Mouse (Mus musculus) heart, postnatal 10 days (tissue): ENCODE measurements at regions not wholly inside any gene's neighbourhood (a gene's known extent, or its start where the extent isn't known, plus 50 kb on each side); places are given as distances from the start of the nearest gene placed in this dataset.

ENCODE experiments used
- DNase-seq, 2 experiments: peaks; one replicate each; pipeline ENCODE4 v3.0.0; 2021
- intact Hi-C: fragments of 180-260 bp; cut with DNase I; formaldehyde crosslinking; loops from one replicate; pipeline ENCODE4 v1.15.1; 2025

DNA sequence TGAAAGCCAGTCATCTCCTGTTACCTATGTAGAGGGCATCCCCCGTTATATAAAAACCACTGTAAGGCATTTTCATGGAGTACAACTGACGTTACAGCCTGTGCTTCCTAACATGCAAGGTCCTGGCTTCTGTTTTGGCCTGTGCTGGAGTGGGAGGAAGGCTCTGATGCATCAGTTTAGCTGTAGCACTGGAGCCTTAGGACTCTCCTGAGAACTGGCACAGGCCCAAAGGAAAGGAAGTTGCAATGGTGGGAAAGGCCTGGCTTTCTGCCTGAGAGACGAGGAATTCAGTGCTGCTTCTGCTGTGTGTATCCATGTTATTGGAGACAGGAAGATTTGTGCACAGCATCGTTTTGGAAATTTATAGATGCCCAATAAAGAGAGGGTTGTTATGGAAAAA, 144.2 kb upstream of the Gm5148 start:
- intact Hi-C loops = loop anchor here (5.0 kb wide), 1 partner anchor 216 kb away; no protein-coding TSS in a partner anchor
- DNase-seq = peak; percentile 43 to 66

- intact Hi-C loops = no loop called here
- no peak for DNase-seq
These were observed 138.5 kb upstream of the Gm5148 start for GRCm38 (mm10) chr3:37862756-37863155.

GRCm38 (mm10) chr3:37860715-37861461, 136.6 kb upstream of the Gm5148 start:
- peak in 1 of 2 experiments; percentile 30 for DNase-seq
- intact Hi-C loops = no loop called here

DNA sequence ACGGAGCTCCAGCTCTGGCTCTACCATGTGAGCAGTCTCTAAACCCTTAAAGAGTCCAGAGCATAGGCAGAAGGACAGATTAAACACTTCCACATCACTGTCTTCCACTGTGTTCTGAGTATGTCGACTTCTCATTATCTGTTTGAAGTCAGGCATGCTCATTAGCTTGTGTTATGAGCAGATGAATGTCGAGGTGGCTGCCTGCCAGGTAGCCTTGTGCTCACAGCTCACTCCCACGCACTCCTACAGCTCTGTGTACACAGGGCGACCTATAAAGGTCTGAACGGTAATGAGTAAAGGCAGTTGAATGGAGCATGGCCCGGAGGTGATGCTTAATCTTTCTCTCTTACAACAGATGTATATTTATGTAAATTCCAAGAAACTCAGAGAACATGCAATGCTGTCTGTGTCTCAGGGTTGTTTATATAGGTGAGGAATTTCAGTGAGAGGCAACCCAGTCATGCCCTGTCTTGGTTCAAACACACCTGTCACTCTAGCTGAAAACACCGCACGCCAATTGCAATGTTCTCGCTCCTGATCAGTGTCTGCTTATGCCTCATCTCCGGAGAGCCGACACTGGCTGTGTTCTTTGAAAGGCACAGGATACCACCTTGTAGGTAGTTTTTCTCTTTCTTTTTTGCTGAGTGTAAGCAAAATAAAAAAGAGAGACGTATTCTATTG, 135.9 kb upstream of the Gm5148 start:
- intact Hi-C loops = no loop called here
- peak; percentile 51 to 63 for DNase-seq

DNA sequence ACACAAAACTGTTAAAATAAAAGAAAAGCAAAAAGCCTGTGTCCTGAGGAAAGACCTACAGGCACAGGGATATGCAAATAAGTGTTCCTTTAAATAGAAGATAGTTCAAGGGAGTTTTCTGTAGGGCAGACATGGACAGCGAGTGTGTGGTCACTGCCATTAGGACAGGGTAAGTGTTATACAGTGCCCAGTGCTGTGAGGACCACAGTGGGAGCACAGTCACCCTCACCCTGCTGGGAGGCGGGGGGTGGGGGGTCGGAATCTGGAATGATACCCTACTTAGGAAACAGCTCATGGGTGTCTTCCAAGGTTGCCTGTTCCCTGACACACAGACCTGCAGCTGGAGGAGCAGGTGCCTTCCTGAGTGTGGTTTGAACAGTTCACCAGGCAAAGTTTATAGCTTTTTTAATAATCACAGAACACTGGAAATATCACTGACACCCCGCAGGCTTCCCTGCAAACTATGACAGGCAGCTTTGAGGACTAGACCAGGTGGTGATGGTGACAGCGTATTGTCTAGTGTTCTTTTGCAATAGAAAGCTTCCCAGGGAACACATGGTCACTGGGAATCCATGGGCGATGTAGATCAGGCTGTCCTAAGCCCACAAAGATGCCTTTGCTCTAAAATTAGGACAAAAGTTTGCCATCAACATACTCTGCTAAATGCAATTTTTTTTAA, 134.5 kb upstream of the Gm5148 start:
- intact Hi-C loops = no loop called here
- DNase-seq = no peak

DNA sequence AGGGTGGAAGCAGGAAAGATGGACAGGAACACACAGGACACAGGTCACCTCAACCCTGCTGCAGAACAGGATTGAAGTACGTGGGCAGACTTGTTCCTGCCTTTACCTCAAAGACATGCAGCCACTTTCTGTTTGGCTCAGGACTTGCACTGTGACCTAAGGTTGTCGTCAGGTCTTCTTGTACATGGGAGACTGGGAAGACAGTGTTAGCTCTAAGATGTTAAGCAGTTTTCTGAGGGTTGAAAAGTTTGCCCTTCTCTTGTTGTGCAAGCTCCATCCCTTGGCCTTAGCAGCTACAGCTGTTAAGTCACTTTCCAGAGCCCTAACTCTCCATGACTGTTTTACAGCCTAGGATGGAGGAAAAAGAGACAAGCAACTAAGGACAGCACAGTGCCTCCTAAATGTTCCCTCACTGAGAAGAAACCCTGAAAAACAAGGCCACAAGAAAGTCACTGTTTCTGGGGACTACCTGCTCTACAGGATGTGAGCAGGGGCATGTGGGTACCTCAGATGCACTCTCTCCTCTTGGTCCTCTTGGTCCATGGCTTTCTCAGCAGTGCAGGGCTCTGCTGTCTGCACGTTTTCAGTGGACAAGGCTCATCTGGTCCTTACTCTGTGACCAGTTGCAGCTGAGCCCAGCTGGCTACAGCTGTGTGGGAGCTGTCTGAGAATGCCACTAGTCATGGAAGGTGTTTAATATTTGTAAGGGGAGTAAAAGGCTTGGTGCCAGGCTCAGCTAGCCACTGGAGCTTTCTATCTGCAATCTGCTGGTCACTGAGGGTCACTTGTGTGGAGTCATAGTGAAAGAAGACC, 122.1 kb upstream of the Gm5148 start:
- DNase-seq = peak; percentile 79
- intact Hi-C loops = no loop called here

DNA sequence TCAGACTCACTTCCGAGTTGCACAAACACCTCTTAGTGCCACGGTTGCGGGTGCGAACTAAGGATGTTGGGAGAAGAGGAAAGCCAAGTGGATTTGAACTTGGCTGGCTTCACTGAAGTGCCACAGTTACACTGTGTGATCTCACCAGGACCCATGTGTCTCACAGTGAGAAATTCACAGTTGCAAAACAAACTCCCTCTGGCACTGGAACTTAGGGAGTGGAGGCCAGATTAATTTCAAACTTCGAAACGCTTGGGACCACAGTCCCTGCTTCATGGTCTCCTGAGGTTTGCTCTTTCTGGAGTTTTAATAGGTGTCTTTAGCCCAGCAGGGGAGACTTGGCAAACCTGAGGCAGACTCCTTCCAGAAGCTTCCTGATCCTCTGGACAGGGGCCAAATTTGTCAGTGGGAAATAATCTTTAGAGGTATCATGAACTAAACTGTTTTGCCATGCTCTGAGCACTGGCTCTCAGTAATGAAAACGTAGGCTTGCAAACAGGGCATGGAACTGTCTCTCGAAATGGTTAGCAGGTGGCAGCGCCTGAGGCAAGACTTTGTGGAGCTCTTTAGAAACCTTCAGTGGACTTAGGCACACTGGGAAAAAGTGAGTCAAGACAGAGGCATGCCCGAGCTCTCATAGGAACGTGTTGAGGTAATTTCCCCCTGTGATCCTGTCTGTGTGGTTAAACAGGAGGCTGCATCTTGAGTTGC, 121.2 kb upstream of the Gm5148 start:
- DNase-seq = peak; percentile 59 to 63
- intact Hi-C loops = loop anchor here (2.0 kb wide), 1 partner anchor 29 kb away; no protein-coding TSS in a partner anchor

DNA sequence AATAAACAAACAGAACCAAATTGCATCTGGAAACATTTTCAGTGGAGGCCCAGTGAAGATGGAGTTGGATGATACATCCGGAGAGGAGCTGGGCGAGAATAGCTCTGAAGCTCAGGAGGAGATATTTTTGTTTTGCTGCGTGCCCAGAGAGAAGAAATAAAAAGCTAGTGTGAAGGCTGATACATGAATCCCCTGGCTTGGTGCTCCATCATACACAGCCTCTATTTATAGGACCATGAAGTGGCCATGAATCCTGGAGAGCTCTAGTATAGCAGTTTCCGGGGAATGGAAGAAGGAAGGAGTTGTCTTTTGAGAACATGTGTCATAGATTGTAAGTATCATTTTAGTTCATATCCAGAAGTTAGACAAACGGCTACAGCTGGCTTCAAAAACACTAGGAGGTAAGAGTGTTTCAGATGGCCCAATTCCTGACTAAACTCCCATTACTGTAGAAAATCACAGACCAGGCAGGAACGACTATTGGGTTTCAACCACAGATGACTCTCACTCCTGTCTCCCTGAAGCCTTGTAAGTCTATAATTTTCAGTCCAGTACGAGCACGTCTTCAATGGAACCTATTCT, 120.5 kb upstream of the Gm5148 start:
- peak in 1 of 2 experiments; percentile 49 for DNase-seq
- intact Hi-C loops = loop anchor here (2.0 kb wide), 1 partner anchor 30 kb away; no protein-coding TSS in a partner anchor

DNA sequence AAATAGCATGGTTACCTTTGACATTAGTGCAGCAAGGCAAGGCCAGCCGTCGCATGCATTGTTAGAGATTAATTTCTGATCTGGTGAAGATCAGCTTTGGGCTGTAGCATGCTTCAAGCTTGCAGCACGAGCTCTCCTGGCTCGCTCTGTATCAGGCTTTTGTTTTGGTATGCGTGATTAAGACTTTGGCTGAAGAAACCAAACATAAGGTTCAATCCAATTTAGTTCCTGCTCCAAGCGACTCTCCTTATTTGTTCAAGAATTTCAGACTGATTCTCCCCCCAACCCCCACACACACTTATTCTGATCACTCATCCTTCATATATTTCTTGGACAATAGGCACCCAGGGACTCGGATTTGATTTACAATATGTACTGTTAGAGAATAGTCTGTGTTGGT, 118.0 kb upstream of the Gm5148 start:
- intact Hi-C loops = no loop called here
- DNase-seq = peak in 1 of 2 experiments; percentile 30

- peak; percentile 83 to 86 for DNase-seq
- intact Hi-C loops = no loop called here
These were observed 114.6 kb upstream of the Gm5148 start for GRCm38 (mm10) chr3:37838896-37839295.

GRCm38 (mm10) chr3:37836749-37837148, 112.5 kb upstream of the Gm5148 start:
- intact Hi-C loops = no loop called here

DNA sequence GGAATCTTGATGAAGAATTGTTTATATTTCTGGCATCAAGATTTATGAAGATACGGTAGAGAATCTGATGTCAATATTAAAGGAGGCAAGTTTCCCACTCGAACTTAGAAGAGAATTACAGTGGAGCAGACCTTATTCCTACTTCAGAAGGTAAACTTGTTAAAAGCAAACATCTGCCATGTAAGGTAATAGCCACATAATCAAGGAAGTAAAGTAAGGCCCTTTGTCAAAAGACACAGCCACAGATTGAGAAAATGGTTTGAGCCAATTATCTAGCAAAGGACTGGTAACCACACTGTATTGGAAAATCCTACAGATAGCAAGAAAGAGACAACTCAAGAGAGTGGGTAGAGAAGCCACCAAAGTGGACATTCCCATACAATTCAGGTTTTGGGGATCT, 111.4 kb upstream of the Gm5148 start:
- no peak for DNase-seq
- intact Hi-C loops = no loop called here

More at GRCm38 (mm10) chr3:37836749-37837148, 112.5 kb upstream of the Gm5148 start:
- DNase-seq = peak; percentile 58 to 69

- no peak for DNase-seq
- intact Hi-C loops = no loop called here
These were observed 110.8 kb upstream of the Gm5148 start for GRCm38 (mm10) chr3:37835135-37835534.

DNA sequence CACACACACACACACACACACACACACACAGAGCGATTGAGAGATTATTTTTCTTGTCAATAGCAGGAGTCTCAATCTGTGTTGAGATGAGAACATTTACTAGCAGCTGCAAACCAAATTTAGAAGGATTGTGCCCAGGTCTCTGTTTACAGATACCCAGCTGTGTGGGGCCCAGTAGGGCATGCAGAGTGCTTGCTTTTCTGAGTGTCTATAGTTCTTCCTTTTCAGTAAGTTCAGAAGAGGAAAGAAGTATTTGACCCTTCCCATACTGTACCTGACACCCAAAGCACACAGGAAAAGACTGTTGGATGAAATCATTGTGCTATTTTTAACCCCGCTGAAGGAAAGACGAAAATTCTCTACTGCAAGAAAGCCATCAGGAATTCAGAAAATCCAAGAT, 110.3 kb upstream of the Gm5148 start:
- DNase-seq = no peak
- intact Hi-C loops = no loop called here

DNA sequence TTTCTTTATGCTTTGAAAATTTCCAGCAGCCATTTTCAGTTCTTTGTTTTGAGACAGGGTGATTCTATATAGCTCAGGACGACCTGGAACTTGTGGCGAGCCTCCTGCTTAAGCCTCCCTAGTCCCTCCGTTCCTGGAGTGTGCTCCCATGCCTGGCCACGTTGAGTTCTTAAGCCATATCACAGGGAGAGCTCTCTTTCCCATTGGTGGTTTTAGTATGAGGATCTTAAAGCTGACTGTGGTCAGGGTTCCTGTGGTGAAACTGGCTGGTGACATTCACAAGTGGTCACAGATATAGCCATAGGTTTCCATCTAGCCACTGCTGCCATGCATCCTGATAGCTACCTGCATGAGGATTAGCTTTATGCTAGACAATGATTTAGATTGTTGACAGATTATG, 109.1 kb upstream of the Gm5148 start:
- DNase-seq = no peak
- intact Hi-C loops = no loop called here

- intact Hi-C loops = no loop called here
- DNase-seq = no peak
These were observed 103.3 kb upstream of the Gm5148 start for GRCm38 (mm10) chr3:37827546-37827945.

GRCm38 (mm10) chr3:37825602-37826001, 101.3 kb upstream of the Gm5148 start:
- intact Hi-C loops = no loop called here
- no peak for DNase-seq

GRCm38 (mm10) chr3:37824681-37825080, 100.4 kb upstream of the Gm5148 start:
- no peak for DNase-seq
- intact Hi-C loops = no loop called here

DNA sequence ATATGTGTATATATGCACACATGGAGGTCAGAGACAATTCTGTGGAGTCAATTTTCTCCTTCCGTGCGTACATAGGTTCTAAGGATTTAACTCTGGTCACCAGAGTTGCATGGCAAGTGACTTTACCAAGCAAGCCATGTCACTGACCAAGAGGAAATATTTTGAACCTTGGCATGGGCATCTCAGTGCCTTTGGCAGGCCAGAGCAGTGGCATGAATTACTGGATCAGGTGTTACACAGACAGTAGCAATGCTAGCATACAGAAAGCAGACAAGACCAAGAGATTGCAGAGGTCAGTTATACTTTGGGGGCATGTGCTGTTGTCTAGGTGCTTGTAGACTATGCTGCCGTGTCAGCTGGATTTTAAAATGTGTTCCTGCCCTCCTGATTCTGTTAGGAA, 95.2 kb upstream of the Gm5148 start:
- no peak for DNase-seq
- intact Hi-C loops = loop anchor here (5.0 kb wide), 1 partner anchor 53 kb away; no protein-coding TSS in a partner anchor

GRCm38 (mm10) chr3:37817434-37817805, 93.1 kb upstream of the Gm5148 start:
- intact Hi-C loops = loop anchor here (5.0 kb wide), 1 partner anchor 55 kb away; no protein-coding TSS in a partner anchor

More at GRCm38 (mm10) chr3:37817434-37817805, 93.1 kb upstream of the Gm5148 start:
- peak in 1 of 2 experiments; percentile 35 for DNase-seq
